Mouse (Mus musculus) heart, postnatal 36 days (tissue): ENCODE measurements around the gene Galnt11. TPM values are rescaled to one million over a fixed set of nuclear protein-coding genes. Genes with fewer than 3 reads are reported as not detected.

ENCODE experiments used
- DNase-seq, 2 experiments: peaks; one replicate each; pipeline ENCODE4 v3.0.0; 2021 to 2022
- intact Hi-C: fragments of 180-260 bp; cut with DNase I; formaldehyde crosslinking; loops from one replicate; pipeline ENCODE4 v1.15.1; 2025
- total RNA-seq, 2 experiments: library from RNA; stranded (reverse); gene quantifications; 2 replicates each; pipeline ENCODE4 v1.2.3; 2021

Galnt11 gene
- total RNA-seq, 2 experiments from 2014 or later: 22.1 to 22.6 TPM

GRCm38 (mm10) chr5:25252825-25253544 is 31.3 kb downstream of the Galnt11 start:
- DNase-seq: no peak
- intact Hi-C loops: no loop called here

- intact Hi-C loops: no loop called here
- DNase-seq: no peak
Observed at GRCm38 (mm10) chr5:25254491-25254890, 32.8 kb downstream of the Galnt11 start.

GRCm38 (mm10) chr5:25256686-25257085 is 35.0 kb downstream of the Galnt11 start:
- DNase-seq: no peak
- intact Hi-C loops: no loop called here

- no peak for DNase-seq
- intact Hi-C loops: no loop called here
Observed at GRCm38 (mm10) chr5:25261452-25261851, 39.7 kb downstream of the Galnt11 start.

- intact Hi-C loops: no loop called here
- DNase-seq: no peak
Observed at GRCm38 (mm10) chr5:25262266-25262665, 40.6 kb downstream of the Galnt11 start.

- no peak for DNase-seq
- intact Hi-C loops: no loop called here
Observed at GRCm38 (mm10) chr5:25268258-25268888, 46.7 kb downstream of the Galnt11 start.

GRCm38 (mm10) chr5:25275629-25276028 is 53.9 kb downstream of the Galnt11 start:
- DNase-seq: no peak
- intact Hi-C loops: no loop called here

- no peak for DNase-seq
- intact Hi-C loops: no loop called here
Observed at GRCm38 (mm10) chr5:25276365-25276764, 54.7 kb downstream of the Galnt11 start.

- intact Hi-C loops: no loop called here
Observed at GRCm38 (mm10) chr5:25283988-25284387, 62.3 kb downstream of the Galnt11 start.

GRCm38 (mm10) chr5:25296830-25297229 is 75.1 kb downstream of the Galnt11 start:
- intact Hi-C loops: no loop called here
- DNase-seq: no peak

More at GRCm38 (mm10) chr5:25283988-25284387, 62.3 kb downstream of the Galnt11 start:
- no peak for DNase-seq

- no peak for DNase-seq
- intact Hi-C loops: no loop called here
Observed at GRCm38 (mm10) chr5:25310226-25310625, 88.5 kb downstream of the Galnt11 start.

- intact Hi-C loops: no loop called here
- DNase-seq: peak; percentile 18 to 38
Observed at GRCm38 (mm10) chr5:25313881-25314280, 92.2 kb downstream of the Galnt11 start.

Other genes with a start within 250 kb of the Galnt11 start
- gene Prkag2, start 121.3 kb upstream of the Galnt11 start, total RNA-seq: 10 to 100 TPM; 27.1 to 28.9 TPM
- not detected for gene Galntl5, start 40.4 kb upstream of the Galnt11 start, total RNA-seq
- not detected for gene E130116L18Rik, start 1.2 kb downstream of the Galnt11 start, total RNA-seq